Mouse (Mus musculus) lung, embryonic 16.5 days (tissue): Measurements from ENCODE around the gene Pex16. TPM values are rescaled to one million over a fixed set of nuclear protein-coding genes. Genes with fewer than 3 reads are reported as not detected.

Source experiments
- ATAC-seq: fragments of 200-750 bp; cut with Nextera tagmentation; 2 replicates; pipeline ENCODE4 v1.8.0; 2017; ENCODE audit warnings: low read depth, mild to moderate bottlenecking, moderate library complexity
- H3K27ac ChIP-seq: fragments of 300-500 bp; sonication (generic); 2 replicates; pipeline ENCODE4 v1.5.1; 2014; ENCODE audit warnings: mild to moderate bottlenecking, control low read depth, low read length
- H3K27me3 ChIP-seq: fragments of 300-500 bp; sonication (generic); 2 replicates; pipeline ENCODE4 v1.6.1; 2014; ENCODE audit warnings: low read depth, low read length, mixed read lengths; ENCODE audit not compliant: control insufficient read depth, insufficient read depth
- H3K36me3 ChIP-seq: fragments of 300-500 bp; sonication (generic); 2 replicates; pipeline ENCODE4 v1.6.1; 2014; ENCODE audit warnings: low read length; ENCODE audit not compliant: control insufficient read depth, insufficient read depth
- H3K4me1 ChIP-seq: fragments of 300-500 bp; sonication (generic); replicated peaks from 2 replicates; pipeline ENCODE4 v1.6.1; 2014; ENCODE audit warnings: low read length, mixed read lengths; ENCODE audit not compliant: control insufficient read depth, insufficient read depth
- H3K4me2 ChIP-seq: fragments of 300-500 bp; sonication (generic); 2 replicates; pipeline ENCODE4 v1.6.1; 2014; ENCODE audit warnings: low read depth, low read length, control low read depth
- H3K4me3 ChIP-seq: fragments of 300-500 bp; sonication (generic); 2 replicates; pipeline ENCODE4 v1.5.1; 2014; ENCODE audit warnings: mild to moderate bottlenecking, low read length, control low read depth
- H3K9ac ChIP-seq: fragments of 300-500 bp; sonication (generic); 2 replicates; pipeline ENCODE4 v1.6.1; 2014; ENCODE audit warnings: low read length, control low read depth
- H3K9me3 ChIP-seq: fragments of 300-500 bp; sonication (generic); 2 replicates; pipeline ENCODE4 v1.6.1; 2016; ENCODE audit warnings: low read length; ENCODE audit not compliant: control insufficient read depth
- WGBS: fragments of 180-500 bp; shearing (Covaris S2); extraction: QIAGEN DNeasy Blood & Tissue Kit; methylation state at CpG from one replicate; pipeline ENCODE4 v1.1.7; 2014; 5-methylcytosine and 5-hydroxymethylcytosine counted together
- polyA plus RNA-seq: library from polyadenylated mRNA; unstranded; fragments of >200 nt; fragmentation: Nextera tagmentation; extraction: Ambion mirVana; gene quantifications from 2 replicates; pipeline ENCODE4 v1.2.1, GENCODE M21; 2015

Pex16 gene
- polyA plus RNA-seq, 1 experiment from 2014 or later = 22.0 TPM

GRCm38 (mm10) chr2:92349589-92350425, 24.7 kb upstream of the Pex16 start:
- Histone ChIP-seq H3K36me3 (peaks cover 15% of the 10 kb centered on the region), H3K9ac (no peak overlapping the region), H3K27ac (no peak overlapping the region), H3K27me3 (no peaks in the 10 kb centered on the region), H3K4me1 (no peaks in the 10 kb centered on the region), H3K4me2 (no peak overlapping the region), H3K4me3 (no peak overlapping the region), H3K9me3 (no peaks in the 10 kb centered on the region)
- 52% methylated on average over 6 of the region's 6 CpGs for WGBS
- ATAC-seq = no peak

- no peak overlapping the region for H3K4me3 ChIP-seq
- H3K36me3 ChIP-seq = peaks cover 16% of the 10 kb centered on the region
- H3K27ac ChIP-seq = no peak overlapping the region
- 56% methylated on average over 5 of the region's 5 CpGs for WGBS
- no peak overlapping the region for H3K4me2 ChIP-seq
- no peaks in the 10 kb centered on the region for H3K27me3 ChIP-seq
- H3K9me3 ChIP-seq = no peaks in the 10 kb centered on the region
- H3K4me1 ChIP-seq = no peaks in the 10 kb centered on the region
- no peak for ATAC-seq
- H3K9ac ChIP-seq = no peak overlapping the region
Measured at GRCm38 (mm10) chr2:92350686-92351085, 23.8 kb upstream of the Pex16 start.

GRCm38 (mm10) chr2:92353402-92353801, 21.1 kb upstream of the Pex16 start:
- no peak overlapping the region for H3K4me2 ChIP-seq
- H3K27me3 ChIP-seq = no peaks in the 10 kb centered on the region
- no peaks in the 10 kb centered on the region for H3K4me1 ChIP-seq
- peaks cover 25% of the 10 kb centered on the region for H3K36me3 ChIP-seq
- WGBS = 67% methylated on average over 5 of the region's 5 CpGs
- H3K9ac ChIP-seq = no peak overlapping the region
- H3K9me3 ChIP-seq = no peaks in the 10 kb centered on the region
- no peak overlapping the region for H3K27ac ChIP-seq
- no peak for ATAC-seq
- no peak overlapping the region for H3K4me3 ChIP-seq

GRCm38 (mm10) chr2:92354224-92354623, 20.3 kb upstream of the Pex16 start:
- Histone ChIP-seq H3K4me1 (no peaks in the 10 kb centered on the region), H3K36me3 (peaks cover 32% of the 10 kb centered on the region), H3K27ac (no peak overlapping the region), H3K4me3 (no peak overlapping the region), H3K27me3 (no peaks in the 10 kb centered on the region), H3K9me3 (no peaks in the 10 kb centered on the region), H3K4me2 (no peak overlapping the region), H3K9ac (no peak overlapping the region)
- WGBS = 44% methylated on average over 6 of the region's 6 CpGs
- no peak for ATAC-seq

- WGBS = 62% methylated on average over 2 of the region's 2 CpGs
- no peaks in the 10 kb centered on the region for H3K27me3 ChIP-seq
- H3K27ac ChIP-seq = no peak overlapping the region
- H3K4me3 ChIP-seq = no peak overlapping the region
- H3K4me2 ChIP-seq = no peak overlapping the region
- no peaks in the 10 kb centered on the region for H3K9me3 ChIP-seq
- ATAC-seq = 0 out of 2 replicates have a peak, but pooled peaks have one; percentile 36
- H3K9ac ChIP-seq = no peak overlapping the region
- peaks cover 34% of the 10 kb centered on the region for H3K36me3 ChIP-seq
- no peaks in the 10 kb centered on the region for H3K4me1 ChIP-seq
Measured at GRCm38 (mm10) chr2:92359301-92359700, 15.2 kb upstream of the Pex16 start.

- no peak overlapping the region for H3K4me3 ChIP-seq
- H3K27me3 ChIP-seq = no peaks in the 10 kb centered on the region
- H3K4me2 ChIP-seq = no peak overlapping the region
- WGBS = 73% methylated on average over 25 of the region's 25 CpGs
- H3K4me1 ChIP-seq = no peaks in the 10 kb centered on the region
- H3K9me3 ChIP-seq = no peaks in the 10 kb centered on the region
- H3K9ac ChIP-seq = no peak overlapping the region
- peaks cover 33% of the 10 kb centered on the region for H3K36me3 ChIP-seq
- no peak overlapping the region for H3K27ac ChIP-seq
- no peak for ATAC-seq
Measured at GRCm38 (mm10) chr2:92360186-92360823, 14.2 kb upstream of the Pex16 start.

- Histone ChIP-seq H3K4me2 (no peak overlapping the region), H3K4me3 (no peak overlapping the region), H3K4me1 (no peaks in the 10 kb centered on the region), H3K9ac (no peak overlapping the region), H3K9me3 (no peaks in the 10 kb centered on the region), H3K27me3 (no peaks in the 10 kb centered on the region), H3K27ac (no peak overlapping the region), H3K36me3 (peaks cover 30% of the 10 kb centered on the region)
- no peak for ATAC-seq
- 27% methylated on average over 12 of the region's 12 CpGs for WGBS
Measured at GRCm38 (mm10) chr2:92360893-92361292, 13.6 kb upstream of the Pex16 start.

GRCm38 (mm10) chr2:92361795-92362194, 12.7 kb upstream of the Pex16 start:
- no peak for ATAC-seq

GRCm38 (mm10) chr2:92362571-92363228, 11.8 kb upstream of the Pex16 start:
- no peak overlapping the region for H3K27ac ChIP-seq
- H3K9me3 ChIP-seq = no peaks in the 10 kb centered on the region
- no peak overlapping the region for H3K4me3 ChIP-seq
- peaks cover 21% of the 10 kb centered on the region for H3K36me3 ChIP-seq
- 88% methylated on average over 6 of the region's 6 CpGs for WGBS
- no peaks in the 10 kb centered on the region for H3K4me1 ChIP-seq
- H3K9ac ChIP-seq = no peak overlapping the region
- no peak for ATAC-seq
- no peaks in the 10 kb centered on the region for H3K27me3 ChIP-seq
- H3K4me2 ChIP-seq = no peak overlapping the region

More at GRCm38 (mm10) chr2:92361795-92362194, 12.7 kb upstream of the Pex16 start:
- H3K4me1 ChIP-seq = no peaks in the 10 kb centered on the region
- no peak overlapping the region for H3K27ac ChIP-seq
- H3K9me3 ChIP-seq = no peaks in the 10 kb centered on the region
- H3K9ac ChIP-seq = no peak overlapping the region
- 85% methylated on average over 8 of the region's 8 CpGs for WGBS
- H3K27me3 ChIP-seq = no peaks in the 10 kb centered on the region
- H3K4me3 ChIP-seq = no peak overlapping the region
- H3K4me2 ChIP-seq = no peak overlapping the region
- peaks cover 28% of the 10 kb centered on the region for H3K36me3 ChIP-seq
